19 mouse cellular contexts compared by ENCODE assay signal in the genomic region with DNA sequence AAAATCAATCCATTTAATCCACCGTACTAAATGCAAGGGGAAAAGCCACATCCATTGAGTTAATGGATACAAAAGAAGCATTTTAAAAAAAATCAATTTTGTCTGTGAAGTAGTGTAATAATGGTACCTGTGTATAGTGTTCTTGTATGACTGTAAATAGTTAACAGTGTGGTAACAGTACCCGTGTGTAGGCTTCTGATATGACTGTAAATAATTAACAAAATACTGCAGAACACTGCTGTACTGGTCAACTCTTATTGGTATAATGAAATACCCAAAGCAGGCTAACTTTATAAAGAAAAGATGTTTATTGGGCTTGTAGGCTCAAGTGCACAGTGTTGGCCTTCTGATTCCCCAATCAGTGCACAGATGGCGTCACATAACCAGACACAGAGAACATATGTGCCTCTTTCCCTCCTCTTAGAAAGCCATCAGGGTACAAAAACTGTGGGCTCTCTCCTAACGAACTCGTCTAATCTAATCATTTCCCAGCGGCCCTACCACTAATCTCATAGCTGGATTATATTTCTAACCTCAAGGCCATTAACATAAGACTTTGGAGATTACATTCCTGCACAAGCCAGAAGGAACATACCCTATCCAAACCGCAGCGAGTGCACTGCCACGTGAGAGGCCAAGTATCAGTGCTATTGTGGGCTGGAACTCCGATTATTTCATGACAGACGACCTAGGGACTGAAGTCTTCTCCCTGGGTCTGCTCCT.
A peak's percentile ranks its signal among the peaks of the same experiment; 100 is the strongest.
DNase-seq lines count a peak whose midpoint lies in the region; ATAC-seq and TF ChIP-seq lines count a peak whose summit lies in the region.
"Had no signal": no experiment of that assay in that cellular context is flagged by ENCODE, and none has a peak within 500 bp of the region (broad histone marks: within the 10 kb centered on the region; RNA-seq: fewer than 3 reads in every experiment).

No protein-coding gene starts in this region.

- no peak for TF ChIP-seq CTCF in liver, adult 2 months (IDR thresholded peaks at IDR 0.05; ENCODE audit: low read depth, low read length)

- peak; percentile 30 for DNase-seq in heart, embryonic 10.5 days (ENCODE audit: low spot score)
- DNase-seq in heart, adult 11 months = no peak
- peak; percentile 22 for DNase-seq in liver, adult 2 months (ENCODE audit: extremely low read depth, low read depth, low spot score)
- no peak for DNase-seq in liver
- no peak for DNase-seq in left cerebral cortex, adult 8-10 months (ENCODE audit: low spot score in 2 of 2)
- DNase-seq: adrenal gland, postnatal 36 days; B cell, adult 2 months; cerebellum, adult 2 months; gastrocnemius, postnatal 14 days; kidney, adult 11 months; lung, postnatal 10 days; midbrain, embryonic 14.5 days; right cerebral cortex, postnatal 4 days; thymus, adult 2 months had no signal

- peaks cover 9% of the 10 kb centered on the region; the same call in 1 of the 2 replicates for H3K4me1 ChIP-seq in heart, embryonic 10.5 days
- peaks cover 4% of the 10 kb centered on the region; the same call in 1 of the 2 replicates for H3K4me1 ChIP-seq in liver, adult 2 months (ENCODE audit: control insufficient read depth, insufficient read depth, low read length)
- H3K4me1 ChIP-seq in embryonic facial prominence, embryonic 13.5 days = peaks cover 16% of the 10 kb centered on the region; the same call in 1 of the 2 replicates
- peaks cover 32% of the 10 kb centered on the region for H3K4me1 ChIP-seq in limb, embryonic 12.5 days (replicated peaks)

- WGBS in heart, embryonic 10.5 days = 70% methylated on average over 11 of the region's 11 CpGs
- 82% methylated on average over 11 of the region's 11 CpGs for WGBS in liver, adult 2 months
- WGBS in embryonic facial prominence, embryonic 13.5 days = 50% methylated on average over 11 of the region's 11 CpGs
- 53% methylated on average over 11 of the region's 11 CpGs for WGBS in limb, embryonic 12.5 days

- H3K27ac ChIP-seq in heart, embryonic 10.5 days = no peak overlapping the region
- no peak overlapping the region for H3K27ac ChIP-seq in liver, adult 2 months (replicated peaks; ENCODE audit: insufficient read depth, low read depth, low read length)
- no peak overlapping the region for H3K27ac ChIP-seq in embryonic facial prominence, embryonic 13.5 days
- peak overlapping the region; percentile 65 for H3K27ac ChIP-seq in limb, embryonic 12.5 days
- H3K27ac ChIP-seq: embryonic facial prominence, embryonic 15.5 days; hindbrain, embryonic 14.5 days; left cerebral cortex, adult 2 months had no signal

- peak; percentile 59; the same call in 1 of the 2 replicates for ATAC-seq in embryonic facial prominence, embryonic 13.5 days (ENCODE audit: insufficient number of reproducible peaks, insufficient read depth, low FRiP score, low TSS enrichment, low read depth)
- ATAC-seq in limb, embryonic 12.5 days (ENCODE audit: insufficient number of reproducible peaks, insufficient read depth, low FRiP score, low TSS enrichment, low read depth) = 0 out of 2 replicates have a peak, but pooled peaks have one; percentile 17

- no peaks in the 10 kb centered on the region for H3K79me2 ChIP-seq in liver, adult 2 months (ENCODE audit: control insufficient read depth, insufficient read depth, low read length)

- TF ChIP-seq POLR2A in liver, adult 2 months (IDR thresholded peaks at IDR 0.05; ENCODE audit: extremely low read depth, insufficient read depth, low read length) = no peak

- H3K9me3 ChIP-seq in heart, embryonic 10.5 days = no peaks in the 10 kb centered on the region
- no peaks in the 10 kb centered on the region for H3K9me3 ChIP-seq in embryonic facial prominence, embryonic 13.5 days
- H3K9me3 ChIP-seq in limb, embryonic 12.5 days = no peaks in the 10 kb centered on the region
- H3K9me3 ChIP-seq: embryonic facial prominence, embryonic 15.5 days had no signal

- H3K4me3 ChIP-seq in heart, embryonic 10.5 days = no peak overlapping the region
- no peak overlapping the region for H3K4me3 ChIP-seq in liver, adult 2 months (ENCODE audit: insufficient read depth, low read depth, low read length)
- H3K4me3 ChIP-seq in embryonic facial prominence, embryonic 13.5 days = no peak overlapping the region
- H3K4me3 ChIP-seq in limb, embryonic 12.5 days (replicated peaks) = no peak overlapping the region
- H3K4me3 ChIP-seq: embryonic facial prominence, embryonic 15.5 days; left cerebral cortex, adult 2 months had no signal

- 0 out of 2 replicates have a peak, but pooled peaks cover 4% of the 10 kb centered on the region for H3K27me3 ChIP-seq in heart, embryonic 10.5 days (ENCODE audit: insufficient read depth, poor library complexity, severe bottlenecking)
- H3K27me3 ChIP-seq in liver, adult 2 months (ENCODE audit: control insufficient read depth, insufficient read depth, low read length) = no peaks in the 10 kb centered on the region
- H3K27me3 ChIP-seq in embryonic facial prominence, embryonic 13.5 days = no peaks in the 10 kb centered on the region
- peaks cover 54% of the 10 kb centered on the region for H3K27me3 ChIP-seq in limb, embryonic 12.5 days
- H3K27me3 ChIP-seq: embryonic facial prominence, embryonic 15.5 days had no signal

- no peaks in the 10 kb centered on the region for H3K36me3 ChIP-seq in heart, embryonic 10.5 days
- no peaks in the 10 kb centered on the region for H3K36me3 ChIP-seq in liver, adult 2 months (ENCODE audit: control insufficient read depth, insufficient read depth, low read length)
- no peaks in the 10 kb centered on the region for H3K36me3 ChIP-seq in embryonic facial prominence, embryonic 13.5 days
- no peaks in the 10 kb centered on the region for H3K36me3 ChIP-seq in limb, embryonic 12.5 days
- H3K36me3 ChIP-seq: embryonic facial prominence, embryonic 15.5 days had no signal

- H3K9ac ChIP-seq in liver, adult 2 months (ENCODE audit: low read depth, low read length) = no peak overlapping the region
- no peak overlapping the region for H3K9ac ChIP-seq in embryonic facial prominence, embryonic 13.5 days
- H3K9ac ChIP-seq in limb, embryonic 12.5 days (replicated peaks) = no peak overlapping the region
- H3K9ac ChIP-seq: embryonic facial prominence, embryonic 15.5 days; hindbrain, embryonic 14.5 days had no signal

- H3K4me2 ChIP-seq in embryonic facial prominence, embryonic 13.5 days = no peak overlapping the region
- H3K4me2 ChIP-seq in limb, embryonic 12.5 days = no peak overlapping the region
- H3K4me2 ChIP-seq: embryonic facial prominence, embryonic 15.5 days; hindbrain, embryonic 14.5 days had no signal

Comparison
In these comparisons a context has a peak if more than half of its experiments do, and no peak if none do; other contexts are left out.
1. DNase-seq: peak in heart, embryonic 10.5 days (single experiment) and liver, adult 2 months (single experiment); none in heart, adult 11 months (single experiment), liver (single experiment) and left cerebral cortex, adult 8-10 months (0 of 2).